Mouse (Mus musculus): ENCODE measurements around the gene Notch2.

DNA sequence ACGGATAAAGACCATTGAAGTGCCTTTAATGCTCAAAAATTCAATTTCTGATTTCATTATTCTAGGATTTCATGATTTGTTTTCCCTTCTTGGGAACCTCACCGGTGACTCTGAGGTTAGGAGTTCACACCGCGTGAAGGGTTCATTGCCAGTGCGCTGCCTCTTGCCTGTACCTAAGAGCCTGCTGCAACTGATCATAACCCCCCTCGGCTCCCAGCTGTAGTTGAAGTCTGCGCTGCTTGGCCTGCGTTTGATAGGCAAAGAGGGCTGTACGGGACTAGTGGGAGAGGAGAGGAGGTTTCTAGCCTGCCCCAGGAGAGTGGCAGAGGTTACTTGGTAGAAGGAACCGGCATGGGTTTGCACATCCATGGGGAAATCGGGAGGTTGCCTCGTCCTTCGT, 71.5 kb downstream of the Notch2 start:
- TF ChIP-seq CTCF (IDR thresholded peaks at IDR 0.05; ENCODE audit: borderline replicate concordance, control insufficient read depth, extremely low read depth, insufficient read depth, low read length, poor library complexity): no peak
- no peak for TF ChIP-seq POLR2A (IDR thresholded peaks at IDR 0.05; ENCODE audit: control insufficient read depth, extremely low read depth, insufficient read depth, low read length, poor library complexity)

All from thymus, adult 2 months (tissue).